Mouse (Mus musculus) testis, adult 2 months (tissue): Measurements from ENCODE around the gene Tspyl2. TPM values are rescaled to one million over a fixed set of nuclear protein-coding genes. Genes with fewer than 3 reads are reported as not detected.
"Not testable (repeated sequence)": the region's sequence is repeated elsewhere in the genome, so short reads cannot be mapped to it uniquely, and the experiment has no call there.

Experiments
- H3K27ac ChIP-seq: fragments of 200-500 bp; 2 replicates; pipeline ENCODE4 v1.5.1; 2012; ENCODE audit warnings: low read depth, low read length; ENCODE audit not compliant: control insufficient read depth, insufficient read depth
- H3K27me3 ChIP-seq: fragments of 200-500 bp; 2 replicates; pipeline ENCODE4 v1.6.1; 2012; ENCODE audit warnings: mild to moderate bottlenecking, low read length, moderate library complexity; ENCODE audit not compliant: control insufficient read depth, insufficient read depth
- H3K36me3 ChIP-seq: fragments of 200-500 bp; 2 replicates; pipeline ENCODE4 v1.6.1; 2012; ENCODE audit warnings: mild to moderate bottlenecking, low read length; ENCODE audit not compliant: control insufficient read depth, insufficient read depth
- H3K4me1 ChIP-seq: fragments of 200-500 bp; 2 replicates; pipeline ENCODE4 v1.6.1; 2012; ENCODE audit warnings: low read length; ENCODE audit not compliant: control insufficient read depth, insufficient read depth
- H3K4me3 ChIP-seq: fragments of 200-500 bp; 2 replicates; pipeline ENCODE4 v1.5.1; 2012; ENCODE audit warnings: low read depth, mild to moderate bottlenecking, low read length, moderate library complexity, mixed read lengths; ENCODE audit not compliant: control insufficient read depth
- CTCF ChIP-seq: fragments of 200-500 bp; IDR thresholded peaks from 2 replicates; pipeline ENCODE4 v1.5.1; 2012; ENCODE audit warnings: low read depth, mild to moderate bottlenecking, inconsistent platforms, low read length, moderate library complexity; ENCODE audit not compliant: control insufficient read depth, insufficient read depth, insufficient replicate concordance
- POLR2A ChIP-seq: fragments of 200-500 bp; IDR thresholded peaks from 2 replicates; pipeline ENCODE4 v1.6.1; 2012; ENCODE audit warnings: low read depth, mild to moderate bottlenecking, inconsistent platforms, low read length, moderate library complexity; ENCODE audit not compliant: control insufficient read depth
- polyA plus RNA-seq: library from polyadenylated mRNA; depleted of rRNA; stranded (reverse); fragments of >200 nt; gene quantifications from 2 replicates; pipeline ENCODE4 v1.2.3, GENCODE M21; 2012; rRNA removed

Gene Tspyl2
- polyA plus RNA-seq, 1 experiment = 31.7 TPM

DNA sequence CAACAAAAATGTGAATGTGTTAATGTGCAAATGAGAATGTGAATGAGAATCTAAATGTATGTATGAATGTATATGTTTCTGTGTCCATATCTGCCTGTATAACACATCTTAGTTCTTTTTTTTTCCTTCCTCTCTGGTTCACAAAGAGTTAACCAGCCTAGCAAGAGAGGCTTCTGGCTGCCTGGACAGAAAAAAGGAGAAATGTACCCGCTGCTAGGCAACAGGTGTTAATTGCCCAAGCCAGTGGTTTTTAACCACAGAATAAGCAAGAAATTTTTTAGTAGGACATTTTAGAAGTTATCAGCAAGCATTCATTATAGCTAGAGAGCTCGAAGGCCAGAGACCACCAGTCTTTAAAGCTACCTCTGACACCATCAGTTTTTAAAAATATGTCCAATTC is 19.4 kb downstream of the Tspyl2 start:
- H3K4me3 ChIP-seq = no peak overlapping the region
- no peak for TF ChIP-seq POLR2A
- TF ChIP-seq CTCF = no peak
- no peak overlapping the region for H3K27ac ChIP-seq
- H3K27me3 ChIP-seq = no peaks in the 10 kb centered on the region
- H3K36me3 ChIP-seq = no peaks in the 10 kb centered on the region
- no peaks in the 10 kb centered on the region for H3K4me1 ChIP-seq

DNA sequence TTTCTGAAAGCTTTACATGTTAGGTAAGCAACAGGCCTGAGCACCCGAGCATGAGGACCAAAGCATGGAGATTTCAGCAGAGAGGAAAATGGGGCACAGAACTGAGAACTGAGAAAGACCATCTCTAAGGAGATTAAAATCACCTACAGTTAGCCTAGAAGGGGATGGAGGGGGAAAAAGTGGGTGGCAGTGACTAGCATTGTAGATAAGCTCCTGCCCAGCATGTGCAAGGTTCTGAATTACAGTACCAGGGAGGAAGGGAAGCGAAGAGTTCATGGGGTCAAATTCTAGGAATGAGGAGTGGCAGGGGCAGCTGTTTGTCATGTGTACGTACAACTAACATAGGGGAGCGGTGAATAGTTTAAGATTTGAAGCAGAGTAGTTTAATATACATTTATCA is 21.7 kb downstream of the Tspyl2 start:
- H3K27me3 ChIP-seq = no peaks in the 10 kb centered on the region
- no peak overlapping the region for H3K4me3 ChIP-seq
- H3K4me1 ChIP-seq = no peaks in the 10 kb centered on the region
- H3K36me3 ChIP-seq = no peaks in the 10 kb centered on the region
- TF ChIP-seq POLR2A (no peak), CTCF (no peak)
- no peak overlapping the region for H3K27ac ChIP-seq

DNA sequence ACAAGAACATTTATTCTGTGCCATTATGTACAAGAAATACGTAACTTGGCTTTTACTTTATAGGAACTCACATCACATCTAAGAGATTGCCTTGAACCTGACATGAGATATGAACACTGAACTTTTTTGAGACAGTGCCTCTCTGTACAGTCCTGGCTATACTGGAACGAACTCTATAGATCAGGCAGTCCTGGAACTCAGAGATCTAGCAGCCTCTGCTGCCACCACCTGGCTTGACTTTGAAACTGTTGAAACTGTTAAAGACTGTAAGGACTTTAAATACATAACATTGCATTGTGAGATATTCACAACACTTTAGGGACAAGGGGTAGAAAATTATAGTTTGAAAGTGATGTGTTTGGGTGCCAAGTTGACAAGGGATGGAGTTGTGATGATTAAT is 34.3 kb downstream of the Tspyl2 start:
- Histone ChIP-seq H3K4me3 (no peak overlapping the region), H3K27ac (no peak overlapping the region), H3K27me3 (no peaks in the 10 kb centered on the region), H3K36me3 (no peaks in the 10 kb centered on the region), H3K4me1 (no peaks in the 10 kb centered on the region)
- no peak for TF ChIP-seq CTCF
- no peak for TF ChIP-seq POLR2A

DNA sequence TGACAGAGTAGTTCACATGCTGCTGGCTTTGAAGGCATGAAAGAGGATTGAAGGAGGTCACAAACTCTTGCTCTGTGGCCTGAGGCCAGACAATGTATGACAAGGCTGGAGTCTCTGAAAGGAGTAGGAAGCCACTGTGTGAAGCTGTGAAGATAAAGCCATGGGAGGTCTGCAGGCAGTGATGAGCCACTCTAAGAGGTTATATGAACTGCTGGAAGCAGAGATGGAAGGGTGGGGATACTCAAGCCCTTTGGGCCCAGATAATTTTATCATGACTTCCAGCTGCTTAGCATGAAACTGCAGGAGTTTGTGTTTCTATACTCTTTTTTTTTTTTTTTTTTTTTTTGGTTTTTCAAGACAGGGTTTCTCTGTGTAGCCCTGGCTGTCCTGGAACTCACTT is 34.9 kb downstream of the Tspyl2 start:
- TF ChIP-seq POLR2A = no peak
- TF ChIP-seq CTCF = no peak
- Histone ChIP-seq H3K36me3 (no peaks in the 10 kb centered on the region), H3K4me1 (no peaks in the 10 kb centered on the region), H3K27me3 (no peaks in the 10 kb centered on the region), H3K4me3 (no peak overlapping the region), H3K27ac (no peak overlapping the region)

DNA sequence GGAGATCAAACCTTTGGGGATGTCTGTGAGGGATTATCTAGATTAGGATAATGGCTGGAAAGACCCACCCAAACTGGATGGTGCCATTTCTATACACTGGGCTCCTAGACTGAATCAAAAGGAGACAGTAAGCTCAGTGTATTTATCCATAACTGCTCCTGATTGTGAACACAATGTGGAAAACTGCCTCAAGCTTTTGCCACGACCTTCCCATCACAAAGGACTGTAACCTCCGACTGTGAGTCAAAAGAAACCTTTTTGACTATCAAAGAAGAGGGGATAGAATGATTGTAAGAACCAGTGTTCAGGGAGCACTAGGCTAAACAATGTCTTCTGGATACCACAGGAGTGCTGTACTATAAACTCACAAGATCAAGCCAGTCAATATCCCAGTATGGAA is 36.0 kb downstream of the Tspyl2 start:
- Histone ChIP-seq H3K27me3 (no peaks in the 10 kb centered on the region), H3K27ac (no peak overlapping the region), H3K4me3 (no peak overlapping the region), H3K36me3 (no peaks in the 10 kb centered on the region), H3K4me1 (no peaks in the 10 kb centered on the region)
- TF ChIP-seq CTCF (no peak), POLR2A (no peak)

DNA sequence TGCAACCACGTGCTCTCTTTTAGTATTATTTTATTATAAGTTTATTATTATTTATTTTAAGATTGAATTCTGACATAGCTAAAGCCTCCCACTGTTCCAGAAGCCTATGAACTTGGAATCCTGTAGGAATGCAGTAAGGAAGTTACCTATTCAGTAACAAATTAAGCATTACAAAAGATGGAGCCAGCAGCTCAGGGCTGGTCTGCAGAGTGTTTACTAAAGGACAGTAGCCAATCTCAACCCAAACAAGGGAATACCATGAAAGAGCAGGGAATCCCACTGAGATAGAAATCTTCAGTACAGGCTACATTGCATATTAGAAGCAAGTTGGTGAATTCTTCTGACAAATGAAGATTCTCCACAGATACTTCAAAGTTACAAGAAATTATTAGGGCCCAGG is 55.2 kb downstream of the Tspyl2 start:
- H3K4me3 ChIP-seq, H3K4me1 ChIP-seq, H3K27ac ChIP-seq, H3K27me3 ChIP-seq, H3K36me3 ChIP-seq: not testable (repeated sequence)

Other genes starting within 250 kb of the Tspyl2 start
- gene Iqsec2, start 198.2 kb downstream of the Tspyl2 start, polyA plus RNA-seq = 1.5 and 1.9 TPM in 2 replicates
- 5.0 and 6.3 TPM in 2 replicates for gene Kdm5c, start 109.4 kb downstream of the Tspyl2 start, polyA plus RNA-seq
- gene Kantr, start 14.9 kb downstream of the Tspyl2 start, polyA plus RNA-seq = 1.8 and 2.6 TPM in 2 replicates
- gene Gpr173, start 26.3 kb upstream of the Tspyl2 start, polyA plus RNA-seq = 0.38 and 0.47 TPM in 2 replicates
- 12.2 and 15.0 TPM in 2 replicates for gene Cldn34a, start 220.9 kb upstream of the Tspyl2 start, polyA plus RNA-seq